Mouse (Mus musculus): ENCODE measurements at regions not wholly inside any gene's neighbourhood (a gene's known extent, or its start where the extent isn't known, plus 50 kb on each side); places are given as distances from the start of the nearest gene placed in this dataset.

DNA sequence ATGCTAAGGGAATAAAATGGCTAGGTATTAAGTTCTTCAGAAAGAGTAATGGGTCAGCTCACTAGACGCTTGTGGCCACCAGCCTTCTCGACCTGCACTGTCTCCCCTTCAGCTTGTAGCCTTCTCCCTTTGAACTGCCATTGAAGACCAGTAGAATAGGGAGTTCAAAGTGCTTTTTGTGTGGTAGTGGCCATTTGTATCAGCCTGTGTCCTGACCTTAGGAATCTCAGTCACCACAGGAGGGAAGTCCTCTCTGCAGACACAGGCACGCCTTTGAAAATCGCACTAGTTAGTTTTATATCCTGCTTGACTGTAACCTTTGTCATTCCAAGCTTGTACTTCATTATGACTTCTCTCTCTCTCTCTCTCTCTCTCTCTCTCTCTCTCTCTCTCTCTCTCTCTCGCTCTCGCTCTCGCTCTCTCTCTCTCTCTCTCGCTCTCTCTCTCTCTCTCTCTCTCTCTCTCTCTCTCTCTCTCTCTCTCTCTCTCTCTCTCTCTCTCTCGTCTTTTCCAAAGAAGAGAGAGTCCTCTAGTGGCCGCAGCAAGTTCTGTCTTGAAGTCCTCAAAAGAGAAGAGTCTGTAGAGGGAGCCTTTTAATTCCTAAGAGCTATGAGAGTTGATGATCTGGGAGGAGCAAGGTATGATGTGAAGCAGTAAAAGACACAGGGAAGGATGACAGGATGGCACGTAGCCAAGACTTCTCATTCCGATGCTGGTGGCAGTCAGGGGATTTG is 147.6 kb upstream of the Usp25 start:
- H3K9ac ChIP-seq (replicated peaks; ENCODE audit: low read depth, low read length): no peak overlapping the region
- DNase-seq (ENCODE audit: low spot score): peak; percentile 52
- 24% methylated on average over 8 of the region's 12 CpGs for WGBS
- H3K4me2 ChIP-seq (ENCODE audit: low read depth, low read length): peak overlapping the region; percentile 43
- peak; percentile 49 for ATAC-seq (ENCODE audit: insufficient read depth, low read depth)
- no peaks in the 10 kb centered on the region for H3K27me3 ChIP-seq (ENCODE audit: control insufficient read depth, insufficient read depth, low read length)
- TF ChIP-seq CTCF (IDR thresholded peaks at IDR 0.05; ENCODE audit: low read depth): peak; percentile 65
- TF ChIP-seq EP300 (IDR thresholded peaks at IDR 0.05; ENCODE audit: low read depth): no peak
- H3K36me3 ChIP-seq (replicated peaks; ENCODE audit: control insufficient read depth, insufficient read depth, low read length): no peaks in the 10 kb centered on the region
- no peak overlapping the region for H3K27ac ChIP-seq (ENCODE audit: low read depth)
- no peaks in the 10 kb centered on the region for H3K4me1 ChIP-seq (ENCODE audit: control insufficient read depth, insufficient read depth)
- no peaks in the 10 kb centered on the region for H3K9me3 ChIP-seq (replicated peaks; ENCODE audit: control insufficient read depth, low read length)
- H3K4me3 ChIP-seq (ENCODE audit: low read depth, low read length): no peak overlapping the region

GRCm38 (mm10) chr16:76864392-76864791 is 149.1 kb upstream of the Usp25 start:
- Histone ChIP-seq H3K9ac (replicated peaks; ENCODE audit: low read depth, low read length) (no peak overlapping the region), H3K4me2 (ENCODE audit: low read depth, low read length) (no peak overlapping the region), H3K4me3 (ENCODE audit: low read depth, low read length) (no peak overlapping the region), H3K9me3 (replicated peaks; ENCODE audit: control insufficient read depth, low read length) (no peaks in the 10 kb centered on the region), H3K4me1 (ENCODE audit: control insufficient read depth, insufficient read depth) (no peaks in the 10 kb centered on the region), H3K27me3 (ENCODE audit: control insufficient read depth, insufficient read depth, low read length) (no peaks in the 10 kb centered on the region), H3K27ac (ENCODE audit: low read depth) (no peak overlapping the region), H3K36me3 (replicated peaks; ENCODE audit: control insufficient read depth, insufficient read depth, low read length) (no peaks in the 10 kb centered on the region)
- no peak for TF ChIP-seq CTCF (IDR thresholded peaks at IDR 0.05; ENCODE audit: low read depth)
- TF ChIP-seq EP300 (IDR thresholded peaks at IDR 0.05; ENCODE audit: low read depth): no peak
- WGBS: 85% methylated on average over 3 of the region's 3 CpGs
- no peak for ATAC-seq (ENCODE audit: insufficient read depth, low read depth)
- DNase-seq (ENCODE audit: low spot score): no peak

DNA sequence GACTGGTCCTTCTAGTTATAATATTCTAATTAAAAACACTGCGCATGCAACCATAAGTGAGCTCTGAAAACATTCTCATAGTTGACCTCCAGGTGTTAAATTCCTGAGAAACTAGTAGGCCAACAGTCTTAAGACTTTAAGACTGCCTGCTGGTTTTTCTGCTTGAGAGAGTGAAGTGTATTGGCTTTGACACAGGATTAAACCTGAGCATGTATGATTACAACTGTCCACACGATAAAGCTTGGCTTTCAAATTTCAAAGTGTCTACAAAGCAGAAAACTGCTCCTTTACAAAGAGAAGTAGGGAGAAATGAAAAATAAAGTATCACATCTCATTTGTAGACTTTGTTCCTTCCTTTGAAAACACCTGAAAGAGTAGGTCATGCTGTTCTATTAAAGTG is 157.7 kb upstream of the Usp25 start:
- WGBS: 93% methylated on average over 2 of the region's 2 CpGs
- no peak for ATAC-seq (ENCODE audit: insufficient read depth, low read depth)
- no peak for TF ChIP-seq EP300 (IDR thresholded peaks at IDR 0.05; ENCODE audit: low read depth)
- no peak for TF ChIP-seq CTCF (IDR thresholded peaks at IDR 0.05; ENCODE audit: low read depth)
- no peak overlapping the region for H3K4me2 ChIP-seq (ENCODE audit: low read depth, low read length)
- no peaks in the 10 kb centered on the region for H3K9me3 ChIP-seq (replicated peaks; ENCODE audit: control insufficient read depth, low read length)
- no peak overlapping the region for H3K4me3 ChIP-seq (ENCODE audit: low read depth, low read length)
- H3K27ac ChIP-seq (ENCODE audit: low read depth): no peak overlapping the region
- no peak overlapping the region for H3K9ac ChIP-seq (replicated peaks; ENCODE audit: low read depth, low read length)
- H3K27me3 ChIP-seq (ENCODE audit: control insufficient read depth, insufficient read depth, low read length): no peaks in the 10 kb centered on the region
- H3K36me3 ChIP-seq (replicated peaks; ENCODE audit: control insufficient read depth, insufficient read depth, low read length): no peaks in the 10 kb centered on the region
- no peaks in the 10 kb centered on the region for H3K4me1 ChIP-seq (ENCODE audit: control insufficient read depth, insufficient read depth)
- DNase-seq (ENCODE audit: low spot score): no peak

GRCm38 (mm10) chr16:76851396-76851795 is 162.1 kb upstream of the Usp25 start:
- Histone ChIP-seq H3K9me3 (replicated peaks; ENCODE audit: control insufficient read depth, low read length) (no peaks in the 10 kb centered on the region), H3K27me3 (ENCODE audit: control insufficient read depth, insufficient read depth, low read length) (no peaks in the 10 kb centered on the region), H3K4me1 (ENCODE audit: control insufficient read depth, insufficient read depth) (no peaks in the 10 kb centered on the region), H3K9ac (replicated peaks; ENCODE audit: low read depth, low read length) (no peak overlapping the region), H3K27ac (ENCODE audit: low read depth) (no peak overlapping the region), H3K4me2 (ENCODE audit: low read depth, low read length) (no peak overlapping the region), H3K4me3 (ENCODE audit: low read depth, low read length) (no peak overlapping the region), H3K36me3 (replicated peaks; ENCODE audit: control insufficient read depth, insufficient read depth, low read length) (no peaks in the 10 kb centered on the region)
- 71% methylated on average over 3 of the region's 3 CpGs for WGBS
- DNase-seq (ENCODE audit: low spot score): no peak
- no peak for ATAC-seq (ENCODE audit: insufficient read depth, low read depth)
- no peak for TF ChIP-seq EP300 (IDR thresholded peaks at IDR 0.05; ENCODE audit: low read depth)
- TF ChIP-seq CTCF (IDR thresholded peaks at IDR 0.05; ENCODE audit: low read depth): no peak

DNA sequence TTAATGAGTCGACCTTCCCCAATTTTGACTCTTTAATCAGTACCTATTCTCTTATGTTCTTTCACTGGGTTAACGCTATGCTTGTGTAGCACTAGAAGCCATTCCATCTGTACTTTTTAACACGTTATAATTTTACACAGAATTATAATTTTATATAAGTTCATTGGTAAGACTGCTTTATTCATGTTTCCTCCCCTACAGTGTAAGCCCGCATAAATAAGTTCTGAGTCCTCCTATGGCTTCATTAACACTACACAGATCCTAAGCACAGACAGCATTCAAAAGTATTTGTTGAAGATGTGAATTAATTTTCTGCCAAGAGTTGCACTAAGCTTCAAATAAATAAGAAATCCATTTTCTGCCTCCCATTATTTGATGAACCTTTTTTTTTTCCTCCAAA is 176.1 kb upstream of the Usp25 start:
- Histone ChIP-seq H3K27me3 (ENCODE audit: control insufficient read depth, insufficient read depth, low read length) (no peaks in the 10 kb centered on the region), H3K36me3 (replicated peaks; ENCODE audit: control insufficient read depth, insufficient read depth, low read length) (no peaks in the 10 kb centered on the region), H3K27ac (ENCODE audit: low read depth) (no peak overlapping the region), H3K4me2 (ENCODE audit: low read depth, low read length) (no peak overlapping the region), H3K9ac (replicated peaks; ENCODE audit: low read depth, low read length) (no peak overlapping the region), H3K9me3 (replicated peaks; ENCODE audit: control insufficient read depth, low read length) (no peaks in the 10 kb centered on the region), H3K4me1 (ENCODE audit: control insufficient read depth, insufficient read depth) (no peaks in the 10 kb centered on the region), H3K4me3 (ENCODE audit: low read depth, low read length) (no peak overlapping the region)
- ATAC-seq (ENCODE audit: insufficient read depth, low read depth): no peak
- no peak for TF ChIP-seq EP300 (IDR thresholded peaks at IDR 0.05; ENCODE audit: low read depth)
- TF ChIP-seq CTCF (IDR thresholded peaks at IDR 0.05; ENCODE audit: low read depth): no peak
- DNase-seq (ENCODE audit: low spot score): no peak
- WGBS: 74% methylated on average over 4 of the region's 4 CpGs

- no peak overlapping the region for H3K4me2 ChIP-seq (ENCODE audit: low read depth, low read length)
- H3K9me3 ChIP-seq (replicated peaks; ENCODE audit: control insufficient read depth, low read length): no peaks in the 10 kb centered on the region
- no peak overlapping the region for H3K4me3 ChIP-seq (ENCODE audit: low read depth, low read length)
- H3K9ac ChIP-seq (replicated peaks; ENCODE audit: low read depth, low read length): no peak overlapping the region
- H3K36me3 ChIP-seq (replicated peaks; ENCODE audit: control insufficient read depth, insufficient read depth, low read length): no peaks in the 10 kb centered on the region
- DNase-seq (ENCODE audit: low spot score) (no peak), ATAC-seq (ENCODE audit: insufficient read depth, low read depth) (no peak)
- H3K4me1 ChIP-seq (ENCODE audit: control insufficient read depth, insufficient read depth): no peaks in the 10 kb centered on the region
- H3K27ac ChIP-seq (ENCODE audit: low read depth): no peak overlapping the region
- WGBS: 44% methylated on average over 3 of the region's 3 CpGs
- H3K27me3 ChIP-seq (ENCODE audit: control insufficient read depth, insufficient read depth, low read length): no peaks in the 10 kb centered on the region
- TF ChIP-seq EP300 (IDR thresholded peaks at IDR 0.05; ENCODE audit: low read depth): no peak
- TF ChIP-seq CTCF (IDR thresholded peaks at IDR 0.05; ENCODE audit: low read depth): no peak
Observed at GRCm38 (mm10) chr16:76830371-76830770, 183.1 kb upstream of the Usp25 start.

All from heart, postnatal 0 days (tissue).